Mouse (Mus musculus) right cerebral cortex, postnatal 10 days (tissue): ENCODE data around the gene Fgfr2.
A peak's percentile ranks its signal among the peaks of the same experiment; 100 is the strongest.

ENCODE experiments used
- DNase-seq, 2 experiments: peaks; one replicate each; pipeline ENCODE4 v3.0.0; 2021; ENCODE audit warnings: low spot score in 2 of 2

Fgfr2 gene

GRCm38 (mm10) chr7:132576891-132577290 is 546.3 kb downstream of the Fgfr2 start:
- DNase-seq = no peak

DNA sequence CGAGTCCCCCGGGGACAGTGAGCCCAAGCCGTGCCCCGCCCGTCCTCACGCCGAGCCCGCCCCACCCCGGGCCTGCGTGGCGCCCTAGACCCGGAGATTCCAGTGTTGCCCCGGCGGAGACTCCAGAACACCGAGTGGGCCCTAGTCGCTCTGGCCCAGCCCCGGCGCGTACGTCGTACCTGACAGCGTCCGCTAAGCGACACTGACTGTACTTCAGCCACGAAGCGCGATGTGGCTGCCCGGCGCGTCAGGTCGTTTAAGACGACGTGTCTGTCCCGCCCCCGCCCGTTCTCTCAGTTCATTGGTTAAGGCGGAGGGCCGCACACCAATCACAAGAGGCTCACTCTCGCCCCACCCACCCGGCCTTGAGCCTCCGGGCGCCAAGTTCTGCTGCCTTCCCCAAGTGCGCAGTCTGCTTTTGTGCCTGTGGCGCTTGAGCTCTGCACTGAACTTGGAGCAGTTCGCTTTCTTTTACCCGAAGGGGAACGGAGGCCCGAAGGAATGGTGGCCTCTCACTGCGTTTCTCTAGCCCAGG is 547.0 kb downstream of the Fgfr2 start, which contains the start of gene Oat:
Gene Oat, minus strand, starts transcription at position 283 of the 535 bp plus-strand sequence.
- peak; percentile 97 for DNase-seq

- peak; percentile 87 to 90 for DNase-seq
Observed at GRCm38 (mm10) chr7:132575623-132576022, 547.5 kb downstream of the Fgfr2 start.

DNA sequence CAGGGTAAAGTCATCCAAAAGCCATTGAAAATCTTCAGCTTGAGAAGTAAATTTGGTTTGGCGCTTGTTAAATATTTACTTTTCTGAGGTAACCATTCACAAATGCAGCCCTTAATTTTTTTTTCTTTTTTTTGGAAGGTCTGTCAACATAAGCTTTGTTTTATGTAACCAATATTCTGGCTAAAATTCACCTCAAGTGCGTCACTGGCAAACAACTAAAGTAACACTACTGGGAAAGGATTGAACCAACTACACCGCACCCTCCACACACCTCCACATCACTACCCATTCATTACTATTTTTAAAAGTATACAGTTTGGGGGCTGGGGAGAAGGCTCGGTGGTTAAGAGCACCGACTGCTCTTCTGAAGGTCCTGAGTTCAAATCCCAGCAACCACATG is 548.5 kb downstream of the Fgfr2 start:
- DNase-seq = no peak

DNA sequence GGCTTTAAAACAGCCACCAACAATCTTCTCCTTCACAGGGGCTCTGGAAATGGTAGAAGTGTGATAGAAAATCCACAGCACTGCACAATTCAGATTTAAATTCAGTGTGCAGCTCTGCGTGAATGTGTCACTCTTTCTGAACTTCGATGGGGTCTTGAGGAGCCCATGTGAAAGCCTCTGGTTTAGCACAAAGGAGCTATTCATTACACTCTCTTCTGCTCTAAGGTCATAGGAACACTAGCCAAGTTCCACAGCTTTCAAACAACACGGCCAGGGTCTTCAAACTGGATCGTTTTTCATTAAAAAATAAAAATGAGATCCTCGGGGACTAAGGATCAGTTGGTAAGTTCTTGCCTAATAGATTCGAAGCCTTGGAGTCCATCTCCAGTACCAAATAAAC is 549.9 kb downstream of the Fgfr2 start:
- DNase-seq = no peak

GRCm38 (mm10) chr7:132572738-132573137 is 550.4 kb downstream of the Fgfr2 start:
- DNase-seq = no peak

GRCm38 (mm10) chr7:132571481-132571880 is 551.7 kb downstream of the Fgfr2 start:
- no peak for DNase-seq

GRCm38 (mm10) chr7:132570071-132570470 is 553.1 kb downstream of the Fgfr2 start:
- DNase-seq = peak in 1 of 2 experiments; percentile 43

GRCm38 (mm10) chr7:132568817-132569216 is 554.3 kb downstream of the Fgfr2 start:
- no peak for DNase-seq

DNA sequence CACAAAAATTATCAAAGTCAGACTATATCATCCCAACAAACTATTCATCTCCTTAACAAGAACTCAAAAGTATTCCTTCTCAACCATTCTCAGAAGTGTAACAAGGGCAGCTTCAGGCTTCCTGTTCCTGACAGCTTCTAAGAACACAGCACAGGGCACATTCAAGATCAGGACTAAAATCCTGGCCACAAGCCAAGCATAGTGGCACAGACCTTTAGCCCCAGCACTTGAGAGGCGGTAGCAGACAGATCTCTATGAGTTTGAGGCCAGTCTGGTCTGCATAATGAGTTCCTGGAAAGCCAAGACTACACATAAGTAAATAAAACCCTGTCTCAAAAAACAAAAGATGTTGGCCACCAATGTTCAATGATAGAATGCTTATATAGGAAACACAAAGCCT is 557.3 kb downstream of the Fgfr2 start:
- no peak for DNase-seq

DNA sequence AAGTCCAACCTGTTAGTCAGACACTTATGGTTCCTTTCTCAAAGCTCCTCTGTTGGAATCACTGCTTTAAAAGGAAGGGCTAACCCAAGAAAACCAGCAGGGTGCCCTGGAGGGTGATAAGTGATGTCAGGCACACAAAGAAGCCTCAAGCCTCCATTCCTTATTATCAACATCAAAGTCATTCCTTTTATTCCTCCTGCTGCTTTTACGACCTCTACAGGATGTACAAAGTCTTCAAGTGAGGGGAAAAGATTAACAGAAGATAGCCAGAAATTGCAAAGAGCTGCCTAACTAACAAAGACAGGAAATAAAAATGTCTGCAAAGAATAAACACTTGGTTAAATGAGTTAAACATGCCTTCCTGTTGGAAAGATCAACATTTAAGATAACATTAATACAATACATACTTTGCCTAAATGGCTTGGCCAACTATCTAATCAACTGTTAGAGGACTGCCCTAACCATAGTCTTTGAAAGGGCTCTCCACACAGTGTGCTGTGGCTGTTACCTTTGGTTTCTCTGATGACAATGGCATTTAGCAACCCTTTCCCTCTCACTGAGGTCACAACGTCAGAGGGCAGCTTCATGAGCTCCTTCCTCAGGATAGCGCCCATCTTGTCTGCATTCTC is 563.9 kb downstream of the Fgfr2 start:
- no peak for DNase-seq

- DNase-seq = no peak
Observed at GRCm38 (mm10) chr7:132558141-132558736, 564.9 kb downstream of the Fgfr2 start.

- DNase-seq = no peak
Observed at GRCm38 (mm10) chr7:132556575-132556974, 566.6 kb downstream of the Fgfr2 start.

- DNase-seq = no peak
Observed at GRCm38 (mm10) chr7:132555911-132556310, 567.2 kb downstream of the Fgfr2 start.

GRCm38 (mm10) chr7:132554091-132554490 is 569.1 kb downstream of the Fgfr2 start:
- DNase-seq = no peak

GRCm38 (mm10) chr7:132551351-132552126 is 571.6 kb downstream of the Fgfr2 start:
- DNase-seq = peak; percentile 96 to 98

GRCm38 (mm10) chr7:132547126-132547525 is 576.0 kb downstream of the Fgfr2 start:
- no peak for DNase-seq

GRCm38 (mm10) chr7:132542427-132542826 is 580.7 kb downstream of the Fgfr2 start:
- DNase-seq = no peak

DNA sequence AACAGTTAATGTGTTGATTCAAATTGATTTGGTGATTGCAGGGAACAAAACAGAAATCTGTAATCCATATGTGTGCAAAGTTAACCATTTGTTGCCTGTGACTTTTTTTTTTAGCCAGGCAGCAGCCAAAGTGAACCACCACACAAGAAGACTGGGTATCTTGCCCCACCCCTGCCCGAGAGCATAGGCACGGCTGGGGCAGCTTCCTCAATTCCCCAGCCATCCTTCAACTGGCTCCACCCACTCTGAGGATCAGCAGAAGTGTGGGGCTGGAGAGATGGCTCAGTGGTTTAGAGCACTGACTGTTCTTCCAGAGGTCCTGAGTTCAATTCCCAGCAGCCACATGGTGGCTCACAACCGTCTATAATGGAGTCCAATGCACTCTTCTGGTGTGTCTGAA is 581.6 kb downstream of the Fgfr2 start:
- DNase-seq = no peak

DNA sequence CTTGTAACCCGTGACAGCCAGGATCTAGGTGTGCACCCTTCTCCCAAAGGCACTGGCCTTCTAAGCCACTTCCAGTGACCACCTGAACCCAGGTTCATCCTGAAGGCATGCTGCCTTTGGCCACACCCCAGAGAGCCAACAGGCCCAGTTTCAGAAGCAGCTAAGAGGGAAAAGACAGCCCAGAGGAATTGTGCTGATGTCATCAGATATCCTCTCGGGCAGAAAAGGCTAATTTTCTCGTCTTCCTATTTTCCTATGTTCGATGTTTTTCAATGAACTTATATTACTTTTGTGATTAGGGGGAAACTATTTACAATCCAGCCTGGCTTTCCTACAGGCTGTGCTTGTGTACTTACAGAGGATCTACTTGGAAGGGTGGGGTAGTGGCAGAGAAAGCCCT is 582.6 kb downstream of the Fgfr2 start:
- DNase-seq = no peak

DNA sequence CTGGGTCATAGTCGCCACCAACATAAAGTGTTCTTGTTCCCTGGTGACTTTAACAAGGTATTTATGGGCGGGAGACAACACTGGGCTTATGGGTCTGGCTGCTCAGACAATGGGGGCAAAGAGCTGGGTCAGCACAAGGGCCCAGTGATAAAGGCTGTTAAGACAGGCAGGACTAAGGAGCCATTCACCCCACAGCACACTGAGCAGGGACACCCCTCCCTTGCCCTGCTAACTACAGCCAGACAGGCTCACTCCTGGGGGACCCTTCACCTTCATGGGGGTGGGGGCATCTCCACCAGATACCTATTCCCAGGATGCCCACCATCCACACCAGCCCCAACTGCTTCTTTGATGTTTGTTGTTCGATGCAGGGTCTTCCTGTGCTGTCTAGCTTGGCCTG is 593.9 kb downstream of the Fgfr2 start:
- DNase-seq = no peak

- no peak for DNase-seq
Observed at GRCm38 (mm10) chr7:132513419-132513982, 609.6 kb downstream of the Fgfr2 start.
